Mouse (Mus musculus) CH12.LX (cell line): ENCODE results near the gene Nccrp1.

ENCODE experiments used
- BHLHE40 ChIP-seq: IDR thresholded peaks from 2 replicates; pipeline ENCODE4 v1.6.1; 2011; ENCODE audit warnings: mild to moderate bottlenecking, low read depth, low read length, improper control_type of control experiment
- CTCF ChIP-seq, 2 experiments: IDR thresholded peaks in 1 of 2; conservative IDR thresholded peaks in 1 of 2; 2 replicates each; pipeline ENCODE4 v1.5.1; 2011 to 2012; ENCODE audit warnings: low read depth in 2 of 2, low read length in 2 of 2, improper control_type of control experiment in 1 of 2, inconsistent platforms in 1 of 2, mild to moderate bottlenecking in 1 of 2, moderate library complexity in 1 of 2
- POLR2AphosphoS2 ChIP-seq: IDR thresholded peaks from 2 replicates; pipeline ENCODE4 v1.6.1; 2011; ENCODE audit warnings: low read depth, low read length, improper control_type of control experiment
- ZC3H11A ChIP-seq: IDR thresholded peaks from 2 replicates; pipeline ENCODE4 v1.6.1; 2012; ENCODE audit warnings: low read depth, mild to moderate bottlenecking, inconsistent platforms, low read length, improper control_type of control experiment

GRCm38 (mm10) chr7:28582841-28583240 is 35.8 kb upstream of the Nccrp1 start:
- no peak for TF ChIP-seq POLR2AphosphoS2
- TF ChIP-seq CTCF (conservative IDR thresholded peaks at IDR 0.05 in 1 of 2, IDR thresholded peaks at IDR 0.05 in 1 of 2; ENCODE audit: low read depth in 2 of 2, low read length in 2 of 2), result no peak
- no peak for TF ChIP-seq ZC3H11A
- TF ChIP-seq BHLHE40, result no peak
